Mouse (Mus musculus) ES-Bruce4 (cell line): ENCODE results near the gene Spef1.

Experiments used
- CTCF ChIP-seq: IDR thresholded peaks from one replicate; pipeline ENCODE4 v1.8.1; 2011; ENCODE audit warnings: low read depth, low read length
- EP300 ChIP-seq: IDR thresholded peaks from 2 replicates; pipeline ENCODE4 v1.6.1; 2011; ENCODE audit warnings: low read depth, low read length; ENCODE audit not compliant: insufficient read depth

DNA sequence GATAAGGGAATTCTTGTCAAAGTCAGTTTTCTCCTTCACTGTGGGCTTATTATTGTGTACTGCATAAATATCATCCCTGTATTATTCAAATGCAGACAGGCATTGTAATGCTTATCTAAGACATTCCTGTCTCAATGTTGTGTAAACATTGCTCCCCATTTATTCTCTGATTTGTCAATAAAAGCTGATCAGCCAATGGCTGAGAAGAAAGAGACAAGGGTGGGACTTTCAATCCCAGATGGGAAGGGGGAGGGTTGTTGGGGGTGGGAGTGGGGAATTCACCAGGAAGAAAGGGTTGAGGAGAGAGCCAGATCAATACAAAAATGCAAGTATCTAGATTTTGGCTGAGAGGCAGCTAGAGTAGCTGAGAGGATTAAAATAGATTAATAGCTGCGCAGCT is 18.2 kb downstream of the Spef1 start:
- TF ChIP-seq CTCF (no peak), EP300 (no peak)
